Mouse (Mus musculus) stomach, postnatal 0 days (tissue): ENCODE measurements around the gene Fuz. TPM values are rescaled to one million over a fixed set of nuclear protein-coding genes. Genes with fewer than 3 reads are reported as not detected.
A peak's percentile ranks its signal among the peaks of the same experiment; 100 is the strongest.

ENCODE experiments used
- ATAC-seq: fragments of 200-750 bp; cut with Nextera tagmentation; 2 replicates; pipeline ENCODE4 v1.8.0; 2017; ENCODE audit not compliant: low FRiP score, low TSS enrichment
- DNase-seq: peaks from one replicate; pipeline ENCODE4 v3.0.0-alpha.2; 2016; ENCODE audit warnings: low spot score
- H3K27ac ChIP-seq: fragments of 300-500 bp; sonication (generic); replicated peaks from 2 replicates; pipeline ENCODE4 v1.5.1; 2014; ENCODE audit warnings: mild to moderate bottlenecking, control low read depth
- H3K27me3 ChIP-seq: fragments of 300-500 bp; sonication (generic); 2 replicates; pipeline ENCODE4 v1.6.1; 2014; ENCODE audit warnings: low read length; ENCODE audit not compliant: control insufficient read depth, insufficient read depth
- H3K36me3 ChIP-seq: fragments of 300-500 bp; sonication (generic); 2 replicates; pipeline ENCODE4 v1.6.1; 2014; ENCODE audit warnings: low read length, mixed read lengths; ENCODE audit not compliant: control insufficient read depth, insufficient read depth
- H3K4me1 ChIP-seq: fragments of 300-500 bp; sonication (generic); replicated peaks from 2 replicates; pipeline ENCODE4 v1.6.1; 2014; ENCODE audit warnings: antibody characterized with exemption; ENCODE audit not compliant: control insufficient read depth, insufficient read depth
- H3K4me2 ChIP-seq: fragments of 300-500 bp; sonication (generic); replicated peaks from 2 replicates; pipeline ENCODE4 v1.6.1; 2014; ENCODE audit warnings: low read depth, mild to moderate bottlenecking, control low read depth, moderate library complexity
- H3K4me3 ChIP-seq: fragments of 300-500 bp; sonication (generic); 2 replicates; pipeline ENCODE4 v1.5.1; 2014; ENCODE audit warnings: low read depth, low read length, control low read depth
- H3K9ac ChIP-seq: fragments of 300-500 bp; sonication (generic); 2 replicates; pipeline ENCODE4 v1.6.1; 2014; ENCODE audit warnings: mild to moderate bottlenecking, low read length, control low read depth, mixed read lengths
- H3K9me3 ChIP-seq: fragments of 300-500 bp; sonication (generic); 2 replicates; pipeline ENCODE4 v1.6.1; 2016; ENCODE audit warnings: low read length; ENCODE audit not compliant: control insufficient read depth
- CTCF ChIP-seq: IDR thresholded peaks from 2 replicates; pipeline ENCODE4 v1.5.1; 2016; ENCODE audit warnings: antibody characterized with exemption, low read depth, mild to moderate bottlenecking, moderate library complexity
- EP300 ChIP-seq: optimal IDR thresholded peaks from 2 replicates; pipeline ENCODE3; 2016; ENCODE audit warnings: antibody characterized with exemption
- WGBS: fragments of 180-500 bp; shearing (Covaris S2); extraction: QIAGEN DNeasy Blood & Tissue Kit; methylation state at CpG from one replicate; pipeline ENCODE4 v1.1.7; 2014; 5-methylcytosine and 5-hydroxymethylcytosine counted together
- polyA plus RNA-seq: library from polyadenylated mRNA; unstranded; fragments of >200 nt; fragmentation: Nextera tagmentation; extraction: Ambion mirVana; gene quantifications from 2 replicates; pipeline ENCODE4 v1.2.1, GENCODE M21; 2015

Gene Fuz
- polyA plus RNA-seq, 1 experiment from 2014 or later, result 13.1 TPM

GRCm38 (mm10) chr7:44850146-44850545, 45.7 kb upstream of the Fuz start:
- WGBS, result under 1% methylated on average over 32 of the region's 33 CpGs
- TF ChIP-seq CTCF, result no peak
- peak; percentile 40 for TF ChIP-seq EP300
- peak overlapping the region; percentile 98 for H3K27ac ChIP-seq
- H3K9me3 ChIP-seq, result no peaks in the 10 kb centered on the region
- peak overlapping the region; percentile 81 for H3K4me3 ChIP-seq
- H3K4me1 ChIP-seq, result peaks cover 12% of the 10 kb centered on the region
- peak overlapping the region; percentile 88 for H3K9ac ChIP-seq
- H3K36me3 ChIP-seq, result peaks cover 9% of the 10 kb centered on the region
- H3K27me3 ChIP-seq, result no peaks in the 10 kb centered on the region
- DNase-seq, result peak; percentile 83
- peak overlapping the region; percentile 83 for H3K4me2 ChIP-seq
- peak; percentile 19 for ATAC-seq

GRCm38 (mm10) chr7:44850789-44851624, 44.9 kb upstream of the Fuz start:
- H3K36me3 ChIP-seq, result peaks cover under 1% of the 10 kb centered on the region; the same call in 1 of the 2 replicates
- peaks cover 12% of the 10 kb centered on the region for H3K4me1 ChIP-seq
- 70% methylated on average over 8 of the region's 8 CpGs for WGBS
- ATAC-seq (no peak), DNase-seq (no peak)
- H3K9me3 ChIP-seq, result no peaks in the 10 kb centered on the region
- H3K4me3 ChIP-seq, result peak overlapping the region; percentile 81
- H3K9ac ChIP-seq, result peak overlapping the region; percentile 88
- H3K27me3 ChIP-seq, result no peaks in the 10 kb centered on the region
- H3K4me2 ChIP-seq, result peak overlapping the region; percentile 83
- TF ChIP-seq CTCF (no peak), EP300 (no peak)
- H3K27ac ChIP-seq, result peak overlapping the region; percentile 98

DNA sequence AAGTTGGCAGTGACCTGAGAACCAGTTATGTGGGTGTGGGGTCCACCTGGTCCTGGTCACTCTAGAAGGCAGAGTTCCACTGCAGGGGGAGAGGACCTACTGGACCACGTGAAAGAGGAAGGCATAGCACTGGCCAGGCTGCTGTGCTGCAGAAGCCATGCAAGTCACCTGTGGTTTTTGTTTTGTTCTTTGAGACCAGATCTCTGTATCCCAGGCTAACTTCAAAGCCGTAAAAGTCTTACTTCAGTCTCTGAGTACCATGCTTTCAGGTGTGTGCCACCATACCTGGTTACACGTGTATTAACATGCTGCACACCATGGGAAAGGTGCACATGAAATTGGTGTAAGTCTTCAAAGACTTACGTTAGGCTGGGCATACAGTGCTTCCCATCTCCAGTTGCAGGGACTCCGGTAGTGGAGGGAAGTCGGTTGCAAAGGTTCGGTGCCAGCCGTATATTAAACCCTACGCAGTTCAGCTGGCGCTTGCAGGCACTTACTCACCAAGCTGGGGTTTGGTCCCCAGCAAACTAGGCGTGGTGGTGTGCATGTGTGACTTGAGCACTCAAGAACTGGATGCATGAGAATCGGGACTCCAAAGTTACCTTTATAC, 44.1 kb upstream of the Fuz start:
- Histone ChIP-seq H3K27me3 (no peaks in the 10 kb centered on the region), H3K9me3 (no peaks in the 10 kb centered on the region), H3K4me1 (peaks cover 12% of the 10 kb centered on the region), H3K36me3 (no peaks in the 10 kb centered on the region; the same call in 1 of the 2 replicates), H3K4me3 (no peak overlapping the region), H3K4me2 (no peak overlapping the region), H3K27ac (no peak overlapping the region), H3K9ac (no peak overlapping the region)
- DNase-seq (no peak), ATAC-seq (no peak)
- TF ChIP-seq CTCF, result no peak
- no peak for TF ChIP-seq EP300
- 87% methylated on average over 12 of the region's 12 CpGs for WGBS

- H3K9ac ChIP-seq, result no peak overlapping the region
- TF ChIP-seq EP300, result no peak
- TF ChIP-seq CTCF, result no peak
- WGBS, result 91% methylated on average over 35 of the region's 36 CpGs
- H3K9me3 ChIP-seq, result no peaks in the 10 kb centered on the region
- H3K4me3 ChIP-seq, result no peak overlapping the region
- no peaks in the 10 kb centered on the region for H3K27me3 ChIP-seq
- ATAC-seq (no peak), DNase-seq (no peak)
- peaks cover 12% of the 10 kb centered on the region for H3K4me1 ChIP-seq
- no peak overlapping the region for H3K27ac ChIP-seq
- H3K4me2 ChIP-seq, result no peak overlapping the region
- H3K36me3 ChIP-seq, result no peaks in the 10 kb centered on the region; the same call in 1 of the 2 replicates
These were observed 43.4 kb upstream of the Fuz start for GRCm38 (mm10) chr7:44852259-44853027.

DNA sequence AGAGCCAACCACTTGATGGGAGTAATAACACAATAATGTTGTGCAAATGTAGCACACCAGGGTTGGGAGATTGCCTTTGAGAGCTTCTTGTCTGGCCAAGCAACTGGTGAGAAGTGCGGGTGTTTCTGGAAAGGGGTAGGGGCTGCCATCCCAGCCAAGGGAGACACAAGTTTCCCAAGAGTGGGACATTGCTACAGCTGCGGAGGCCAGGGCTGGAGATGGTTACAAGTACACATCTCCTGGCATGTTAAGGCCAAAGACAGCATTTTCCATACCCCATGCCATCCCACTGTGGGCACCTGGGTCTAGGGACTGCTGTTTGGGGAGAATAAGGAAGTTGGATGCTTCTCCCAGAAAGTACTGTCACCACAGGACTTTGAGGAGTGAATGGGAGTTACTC, 42.8 kb upstream of the Fuz start:
- Histone ChIP-seq H3K27ac (no peak overlapping the region), H3K9me3 (no peaks in the 10 kb centered on the region), H3K4me1 (peaks cover 10% of the 10 kb centered on the region), H3K27me3 (no peaks in the 10 kb centered on the region), H3K4me3 (no peak overlapping the region), H3K9ac (no peak overlapping the region), H3K36me3 (no peaks in the 10 kb centered on the region; the same call in 1 of the 2 replicates), H3K4me2 (0 out of 2 replicates have a peak overlapping the region, but pooled peaks have one; percentile 88)
- WGBS, result 94% methylated on average over 2 of the region's 2 CpGs
- ATAC-seq, result no peak
- DNase-seq, result no peak
- TF ChIP-seq EP300, result no peak
- TF ChIP-seq CTCF, result no peak
